Mouse (Mus musculus) hindbrain, postnatal 0 days (tissue): ENCODE results near the gene Itsn2. TPM values are rescaled to one million over a fixed set of nuclear protein-coding genes. Genes with fewer than 3 reads are reported as not detected.
A peak's percentile ranks its signal among the peaks of the same experiment; 100 is the strongest.
"Not testable (repeated sequence)": the region's sequence is repeated elsewhere in the genome, so short reads cannot be mapped to it uniquely, and the experiment has no call there.

ENCODE experiments used
- ATAC-seq: fragments of 200-750 bp; cut with Nextera tagmentation; 2 replicates; pipeline ENCODE4 v1.8.0; 2017; ENCODE audit warnings: mild to moderate bottlenecking, moderate TSS enrichment, moderate library complexity
- DNase-seq: peaks from one replicate; pipeline ENCODE4 v3.0.0-alpha.2; 2015; ENCODE audit warnings: low spot score
- H3K27ac ChIP-seq: fragments of 300-500 bp; sonication (generic); 2 replicates; pipeline ENCODE4 v1.5.1; 2014; ENCODE audit warnings: mild to moderate bottlenecking
- H3K27me3 ChIP-seq: fragments of 300-500 bp; sonication (generic); 2 replicates; pipeline ENCODE4 v1.6.1; 2014; ENCODE audit warnings: low read length, mixed read lengths; ENCODE audit not compliant: insufficient read depth
- H3K36me3 ChIP-seq: fragments of 300-500 bp; sonication (generic); 2 replicates; pipeline ENCODE4 v1.6.1; 2014; ENCODE audit warnings: low read length, mixed read lengths; ENCODE audit not compliant: insufficient read depth
- H3K4me1 ChIP-seq: fragments of 300-500 bp; sonication (generic); 2 replicates; pipeline ENCODE4 v1.6.1; 2014; ENCODE audit warnings: antibody characterized with exemption, low read length, mixed read lengths; ENCODE audit not compliant: insufficient read depth
- H3K4me2 ChIP-seq: fragments of 300-500 bp; sonication (generic); 2 replicates; pipeline ENCODE4 v1.6.1; 2014; ENCODE audit warnings: low read depth, mild to moderate bottlenecking, low read length, moderate library complexity, mixed read lengths
- H3K4me3 ChIP-seq: fragments of 300-500 bp; sonication (generic); 2 replicates; pipeline ENCODE4 v1.5.1; 2014; ENCODE audit warnings: low read length
- H3K9ac ChIP-seq: fragments of 300-500 bp; sonication (generic); replicated peaks from 2 replicates; pipeline ENCODE4 v1.6.1; 2014; ENCODE audit warnings: mild to moderate bottlenecking, low read length, moderate library complexity, mixed read lengths
- H3K9me3 ChIP-seq: fragments of 300-500 bp; sonication (generic); 2 replicates; pipeline ENCODE4 v1.6.1; 2016; ENCODE audit warnings: low read length, mixed read lengths
- CTCF ChIP-seq: IDR thresholded peaks from 2 replicates; pipeline ENCODE4 v1.5.1; 2016; ENCODE audit warnings: antibody characterized with exemption, control low read depth, low read depth
- WGBS: fragments of 180-500 bp; shearing (Covaris S2); extraction: QIAGEN DNeasy Blood & Tissue Kit; methylation state at CpG from one replicate; pipeline ENCODE4 v1.1.7; 2014; 5-methylcytosine and 5-hydroxymethylcytosine counted together
- polyA plus RNA-seq: library from polyadenylated mRNA; unstranded; fragments of >200 nt; fragmentation: Nextera tagmentation; extraction: Ambion mirVana; gene quantifications from 2 replicates; pipeline ENCODE4 v1.2.1, GENCODE M21; 2015
- total RNA-seq: library from RNA; depleted of rRNA; stranded (reverse); fragments of >200 nt; gene quantifications from 2 replicates; pipeline ENCODE4 v1.2.3, GENCODE M21; 2014

Gene Itsn2
- total and polyA plus RNA-seq, 2 experiments from 2014 or later, result 19.9 to 27.7 TPM

GRCm38 (mm10) chr12:4688386-4688785 lies 95.9 kb downstream of the Itsn2 start:
- no peaks in the 10 kb centered on the region; the same call in 1 of the 2 replicates for H3K36me3 ChIP-seq
- H3K4me3 ChIP-seq, result no peak overlapping the region
- no peaks in the 10 kb centered on the region for H3K9me3 ChIP-seq
- ATAC-seq (no peak), DNase-seq (no peak)
- TF ChIP-seq CTCF, result no peak
- no peak overlapping the region for H3K4me2 ChIP-seq
- no peaks in the 10 kb centered on the region for H3K27me3 ChIP-seq
- 84% methylated on average over 2 of the region's 2 CpGs for WGBS
- no peaks in the 10 kb centered on the region for H3K4me1 ChIP-seq
- no peak overlapping the region for H3K9ac ChIP-seq
- no peak overlapping the region for H3K27ac ChIP-seq

- ATAC-seq (no peak), DNase-seq (peak; percentile 54)
- H3K27me3 ChIP-seq, result no peaks in the 10 kb centered on the region
- no peak overlapping the region for H3K4me3 ChIP-seq
- no peaks in the 10 kb centered on the region; the same call in 1 of the 2 replicates for H3K36me3 ChIP-seq
- no peaks in the 10 kb centered on the region for H3K4me1 ChIP-seq
- H3K9ac ChIP-seq, result no peak overlapping the region
- no peak overlapping the region for H3K27ac ChIP-seq
- no peak overlapping the region for H3K4me2 ChIP-seq
- no peak for TF ChIP-seq CTCF
- H3K9me3 ChIP-seq, result no peaks in the 10 kb centered on the region
- 78% methylated on average over 14 of the region's 14 CpGs for WGBS
These were observed 96.9 kb downstream of the Itsn2 start for GRCm38 (mm10) chr12:4689341-4689740.

- Histone ChIP-seq H3K9ac (no peak overlapping the region), H3K4me3 (no peak overlapping the region), H3K9me3 (no peaks in the 10 kb centered on the region), H3K4me2 (no peak overlapping the region), H3K27me3 (no peaks in the 10 kb centered on the region), H3K4me1 (no peaks in the 10 kb centered on the region), H3K27ac (no peak overlapping the region), H3K36me3 (no peaks in the 10 kb centered on the region; the same call in 1 of the 2 replicates)
- DNase-seq (no peak), ATAC-seq (no peak)
- 76% methylated on average over 3 of the region's 3 CpGs for WGBS
- no peak for TF ChIP-seq CTCF
These were observed 98.8 kb downstream of the Itsn2 start for GRCm38 (mm10) chr12:4691193-4691592.

GRCm38 (mm10) chr12:4694534-4694933 lies 102.1 kb downstream of the Itsn2 start:
- Histone ChIP-seq H3K36me3 (peaks cover 19% of the 10 kb centered on the region; the same call in 1 of the 2 replicates), H3K4me3 (no peak overlapping the region), H3K9me3 (no peaks in the 10 kb centered on the region), H3K4me1 (no peaks in the 10 kb centered on the region), H3K27me3 (no peaks in the 10 kb centered on the region), H3K9ac (no peak overlapping the region), H3K27ac (no peak overlapping the region), H3K4me2 (no peak overlapping the region)
- DNase-seq, result no peak
- 96% methylated on average over 1 of the region's 1 CpGs for WGBS
- ATAC-seq, result no peak
- no peak for TF ChIP-seq CTCF

GRCm38 (mm10) chr12:4705626-4706025 lies 113.2 kb downstream of the Itsn2 start:
- not testable (repeated sequence) for H3K27ac ChIP-seq, H3K9ac ChIP-seq, DNase-seq, H3K4me2 ChIP-seq, H3K4me1 ChIP-seq, H3K9me3 ChIP-seq, H3K4me3 ChIP-seq, ATAC-seq, H3K27me3 ChIP-seq
- 71% methylated on average over 6 of the region's 6 CpGs for WGBS
- H3K36me3 ChIP-seq, result peaks cover 27% of the 10 kb centered on the region

GRCm38 (mm10) chr12:4706175-4706574 lies 113.7 kb downstream of the Itsn2 start:
- DNase-seq (no peak), ATAC-seq (no peak)
- Histone ChIP-seq H3K27me3 (no peaks in the 10 kb centered on the region), H3K4me2 (no peak overlapping the region), H3K9me3 (no peaks in the 10 kb centered on the region), H3K27ac (no peak overlapping the region), H3K4me1 (no peaks in the 10 kb centered on the region), H3K4me3 (no peak overlapping the region), H3K9ac (no peak overlapping the region), H3K36me3 (peaks cover 24% of the 10 kb centered on the region)
- TF ChIP-seq CTCF, result no peak
- WGBS, result 91% methylated on average over 5 of the region's 5 CpGs

- WGBS, result 80% methylated on average over 10 of the region's 10 CpGs
- no peaks in the 10 kb centered on the region for H3K4me1 ChIP-seq
- H3K4me3 ChIP-seq, result no peak overlapping the region
- H3K36me3 ChIP-seq, result peaks cover 18% of the 10 kb centered on the region
- TF ChIP-seq CTCF, result no peak
- DNase-seq, result no peak
- no peak for ATAC-seq
- H3K4me2 ChIP-seq, result no peak overlapping the region
- H3K27ac ChIP-seq, result no peak overlapping the region
- H3K27me3 ChIP-seq, result no peaks in the 10 kb centered on the region
- no peaks in the 10 kb centered on the region for H3K9me3 ChIP-seq
- no peak overlapping the region for H3K9ac ChIP-seq
These were observed 114.5 kb downstream of the Itsn2 start for GRCm38 (mm10) chr12:4706901-4707300.
